Mouse (Mus musculus): ENCODE data around the gene Bsph2. TPM values are rescaled to one million over a fixed set of nuclear protein-coding genes. Genes with fewer than 3 reads are reported as not detected.

Gene Bsph2
- total RNA-seq (2012; rRNA removed): not detected in 2 replicates
- total RNA-seq (2014; rRNA removed): not detected in 2 replicates
- not detected in 2 replicates for polyA plus RNA-seq (2012; ENCODE audit: insufficient read length, low read depth)

DNA sequence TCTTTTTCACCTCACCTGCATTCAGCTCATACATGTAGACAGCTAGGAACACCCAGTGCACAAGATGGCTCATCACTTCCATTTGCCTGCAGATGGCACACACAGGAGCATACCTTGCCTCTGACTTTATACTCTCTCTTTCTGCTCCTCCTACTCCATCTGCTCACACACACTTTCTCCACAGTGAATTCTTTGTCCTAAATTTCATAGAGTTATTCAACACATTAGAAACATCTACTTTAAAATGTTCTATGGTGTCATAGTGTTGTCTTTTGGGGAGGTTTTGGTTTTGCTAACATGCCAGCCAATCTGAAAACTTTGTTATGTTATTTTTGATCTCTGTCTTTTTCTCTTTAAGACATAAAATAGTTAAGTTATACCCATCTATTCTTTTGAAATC, at the start of gene Bsph2:
Gene Bsph2 (minus strand): TSS at position 101 of the 400 bp plus-strand sequence.
- H3K79me2 ChIP-seq (replicated peaks; ENCODE audit: control insufficient read depth, extremely low read depth, insufficient read depth, poor library complexity, severe bottlenecking): no peaks in the 10 kb centered on the region
- no peaks in the 10 kb centered on the region for H3K36me3 ChIP-seq (replicated peaks in 1 of 2; ENCODE audit: control insufficient read depth in 1 of 2, insufficient read depth in 1 of 2, low read length in 1 of 2)
- H3K27ac ChIP-seq (ENCODE audit: insufficient read depth, low read depth): no peak within 1 kb of the TSS
- H3K9ac ChIP-seq (ENCODE audit: insufficient read depth, low read depth): no peak within 1 kb of the TSS
- dilution Hi-C loops (cut with MboI; ENCODE audit: extremely low pct_ligation_motif_present, extremely low pct_unique_long_range_greater_than_20kb, low sequenced_read_pairs): no loop called here
- no peak within 1 kb of the TSS for H3K4me2 ChIP-seq (ENCODE audit: insufficient read depth, low read depth, poor library complexity, severe bottlenecking)
- TF ChIP-seq EP300 (IDR thresholded peaks at IDR 0.05; ENCODE audit: low read length) (no peak), SIN3A (IDR thresholded peaks at IDR 0.05; ENCODE audit: low read length) (no peak), BHLHE40 (IDR thresholded peaks at IDR 0.05; ENCODE audit: low read depth, low read length) (no peak), UBTF (IDR thresholded peaks at IDR 0.05; ENCODE audit: low read depth, low read length) (no peak), MAX (IDR thresholded peaks at IDR 0.05; ENCODE audit: low read length) (no peak), POLR2AphosphoS2 (IDR thresholded peaks at IDR 0.05; ENCODE audit: low read depth, low read length) (no peak), JUND (conservative IDR thresholded peaks at IDR 0.05; ENCODE audit: low read depth, low read length) (no peak), HCFC1 (IDR thresholded peaks at IDR 0.05; ENCODE audit: low read depth, low read length) (no peak), MAZ (IDR thresholded peaks at IDR 0.05; ENCODE audit: low read depth, low read length) (no peak), RCOR1 (conservative IDR thresholded peaks at IDR 0.05; ENCODE audit: low read depth, low read length) (no peak), PAX5 (IDR thresholded peaks at IDR 0.05; ENCODE audit: low read length) (no peak), MEF2A (IDR thresholded peaks at IDR 0.05; ENCODE audit: borderline replicate concordance, low read depth, low read length) (no peak), ZNF384 (IDR thresholded peaks at IDR 0.05; ENCODE audit: low read depth, low read length) (no peak)
- H3K4me1 ChIP-seq (ENCODE audit: control insufficient read depth in 1 of 2, insufficient read depth in 2 of 2): no peaks in the 10 kb centered on the region
- in situ Hi-C loops (cut with MboI; ENCODE audit: low pct_ligation_motif_present, low pct_unique_long_range_greater_than_20kb, low sequenced_read_pairs): no loop called here
- no peak within 1 kb of the TSS for H3K4me3 ChIP-seq (replicated peaks in 1 of 3; ENCODE audit: low read depth in 2 of 3, low read length in 2 of 3, poor library complexity in 1 of 3)
- DNase-seq (ENCODE audit: extremely low read depth): no peak
- peaks cover 8% of the 10 kb centered on the region for H3K27me3 ChIP-seq (replicated peaks)
- no peaks in the 10 kb centered on the region for H3K9me3 ChIP-seq (replicated peaks; ENCODE audit: low read length)

DNA sequence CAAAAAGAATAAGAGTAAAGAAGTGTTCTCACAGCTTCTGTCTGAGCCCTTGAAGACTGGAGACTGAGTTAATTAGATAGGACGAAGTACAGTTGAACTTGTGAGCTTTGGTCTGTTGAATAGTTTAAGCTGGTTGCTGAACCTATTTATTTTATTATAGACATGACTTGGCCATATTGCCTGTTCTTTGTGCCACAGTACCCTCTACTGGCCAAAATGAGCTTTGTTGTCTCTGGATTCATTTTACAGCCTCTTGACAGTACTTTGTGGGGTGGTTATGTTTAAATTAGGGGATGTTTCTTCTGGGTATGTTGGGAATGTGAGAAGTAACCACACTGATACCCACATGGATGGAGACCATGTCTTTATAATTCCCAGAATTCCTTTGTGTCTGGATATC, 59.3 kb downstream of the Bsph2 start:
- Histone ChIP-seq H3K9me3 (replicated peaks; ENCODE audit: low read length) (no peaks in the 10 kb centered on the region), H3K4me1 (ENCODE audit: control insufficient read depth in 1 of 2, insufficient read depth in 2 of 2) (no peaks in the 10 kb centered on the region), H3K27ac (ENCODE audit: insufficient read depth, low read depth) (no peak overlapping the region), H3K79me2 (replicated peaks; ENCODE audit: control insufficient read depth, extremely low read depth, insufficient read depth, poor library complexity, severe bottlenecking) (no peaks in the 10 kb centered on the region), H3K9ac (ENCODE audit: insufficient read depth, low read depth) (no peak overlapping the region), H3K4me2 (ENCODE audit: insufficient read depth, low read depth, poor library complexity, severe bottlenecking) (no peak overlapping the region), H3K27me3 (replicated peaks) (peaks cover 15% of the 10 kb centered on the region), H3K36me3 (replicated peaks in 1 of 2; ENCODE audit: control insufficient read depth in 1 of 2, insufficient read depth in 1 of 2, low read length in 1 of 2) (no peaks in the 10 kb centered on the region), H3K4me3 (replicated peaks in 1 of 3; ENCODE audit: low read depth in 2 of 3, low read length in 2 of 3, poor library complexity in 1 of 3) (no peak overlapping the region)
- in situ Hi-C loops (cut with MboI; ENCODE audit: low pct_ligation_motif_present, low pct_unique_long_range_greater_than_20kb, low sequenced_read_pairs): no loop called here
- DNase-seq (ENCODE audit: extremely low read depth): peak; percentile 34
- dilution Hi-C loops (cut with MboI; ENCODE audit: extremely low pct_ligation_motif_present, extremely low pct_unique_long_range_greater_than_20kb, low sequenced_read_pairs): no loop called here
- TF ChIP-seq KAT2A (IDR thresholded peaks at IDR 0.05; ENCODE audit: insufficient replicate concordance, low read length) (no peak), TCF12 (IDR thresholded peaks at IDR 0.05; ENCODE audit: low read depth, low read length) (no peak), GABPA (IDR thresholded peaks at IDR 0.05; ENCODE audit: insufficient replicate concordance, low read depth, low read length) (no peak), RAD21 (IDR thresholded peaks at IDR 0.05; ENCODE audit: low read depth, low read length) (peak; percentile 83), PAX5 (IDR thresholded peaks at IDR 0.05; ENCODE audit: low read length) (no peak), CTCF (conservative IDR thresholded peaks at IDR 0.05 in 1 of 2, IDR thresholded peaks at IDR 0.05 in 1 of 2; ENCODE audit: low read depth in 2 of 2, low read length in 2 of 2) (peak; percentile 25 to 73; a peak in 2 of 4 replicates), SMC3 (IDR thresholded peaks at IDR 0.05; ENCODE audit: low read depth, low read length) (peak; percentile 63), MAX (IDR thresholded peaks at IDR 0.05; ENCODE audit: low read length) (no peak), EP300 (IDR thresholded peaks at IDR 0.05; ENCODE audit: low read length) (no peak)

Other genes with a start within 250 kb of the Bsph2 start
- gene Pla2g4c, start 246.4 kb downstream of the Bsph2 start, total RNA-seq (2012; rRNA removed): 0.17 and 0.55 TPM in 2 replicates
- gene Pla2g4c, start 246.4 kb downstream of the Bsph2 start, total RNA-seq (2014; rRNA removed): 1.1 TPM in 2 replicates
- 1.4 and 1.7 TPM in 2 replicates for gene Pla2g4c, start 246.4 kb downstream of the Bsph2 start, polyA plus RNA-seq (2012; ENCODE audit: insufficient read length, low read depth)
- not detected in 2 replicates for gene Cabp5, start 172.9 kb downstream of the Bsph2 start, total RNA-seq (2012; rRNA removed)
- gene Cabp5, start 172.9 kb downstream of the Bsph2 start, total RNA-seq (2014; rRNA removed): not detected in 2 replicates
- not detected in 2 replicates for gene Cabp5, start 172.9 kb downstream of the Bsph2 start, polyA plus RNA-seq (2012; ENCODE audit: insufficient read length, low read depth)
- not detected in 2 replicates for gene Bsph1, start 120.2 kb downstream of the Bsph2 start, total RNA-seq (2012; rRNA removed)
- gene Bsph1, start 120.2 kb downstream of the Bsph2 start, total RNA-seq (2014; rRNA removed): not detected in 2 replicates
- not detected in 2 replicates for gene Bsph1, start 120.2 kb downstream of the Bsph2 start, polyA plus RNA-seq (2012; ENCODE audit: insufficient read length, low read depth)
- gene Sult2a5, start 52.9 kb upstream of the Bsph2 start, total RNA-seq (2012; rRNA removed): not detected in 2 replicates
- not detected in 2 replicates for gene Sult2a5, start 52.9 kb upstream of the Bsph2 start, total RNA-seq (2014; rRNA removed)
- gene Sult2a5, start 52.9 kb upstream of the Bsph2 start, polyA plus RNA-seq (2012; ENCODE audit: insufficient read length, low read depth): not detected in 2 replicates
- not detected in 2 replicates for gene Sult2a2, start 162.4 kb upstream of the Bsph2 start, total RNA-seq (2012; rRNA removed)
- gene Sult2a2, start 162.4 kb upstream of the Bsph2 start, total RNA-seq (2014; rRNA removed): not detected in 2 replicates
- gene Sult2a2, start 162.4 kb upstream of the Bsph2 start, polyA plus RNA-seq (2012; ENCODE audit: insufficient read length, low read depth): not detected in 2 replicates